Mouse (Mus musculus): ENCODE data around the gene Ablim1. TPM values are rescaled to one million over a fixed set of nuclear protein-coding genes. Genes with fewer than 3 reads are reported as not detected.

Gene Ablim1
- total RNA-seq, 2 experiments from 2014 or later: 66.9 to 79.0 TPM

GRCm38 (mm10) chr19:57164882-57165281 is 149.8 kb downstream of the Ablim1 start:
- no peak for DNase-seq (ENCODE audit: extremely low spot score in 1 of 2, low spot score in 1 of 2)

GRCm38 (mm10) chr19:57163315-57163714 is 151.4 kb downstream of the Ablim1 start:
- no peak for DNase-seq (ENCODE audit: extremely low spot score in 1 of 2, low spot score in 1 of 2)

GRCm38 (mm10) chr19:57161978-57162727 is 152.6 kb downstream of the Ablim1 start:
- no peak for DNase-seq (ENCODE audit: extremely low spot score in 1 of 2, low spot score in 1 of 2)

- DNase-seq (ENCODE audit: extremely low spot score in 1 of 2, low spot score in 1 of 2): peak in 1 of 2 experiments; percentile 49
Observed at GRCm38 (mm10) chr19:57161010-57161660, 153.6 kb downstream of the Ablim1 start.

GRCm38 (mm10) chr19:57157731-57158343 is 156.9 kb downstream of the Ablim1 start:
- no peak for DNase-seq (ENCODE audit: extremely low spot score in 1 of 2, low spot score in 1 of 2)

GRCm38 (mm10) chr19:57155121-57155884 is 159.4 kb downstream of the Ablim1 start:
- DNase-seq (ENCODE audit: extremely low spot score in 1 of 2, low spot score in 1 of 2): no peak

GRCm38 (mm10) chr19:57152357-57152756 is 162.4 kb downstream of the Ablim1 start:
- peak in 1 of 2 experiments; percentile 66 for DNase-seq (ENCODE audit: extremely low spot score in 1 of 2, low spot score in 1 of 2)

- DNase-seq (ENCODE audit: extremely low spot score in 1 of 2, low spot score in 1 of 2): no peak
Observed at GRCm38 (mm10) chr19:57151504-57151903, 163.2 kb downstream of the Ablim1 start.

- DNase-seq (ENCODE audit: extremely low spot score in 1 of 2, low spot score in 1 of 2): peak in 1 of 2 experiments; percentile 67
Observed at GRCm38 (mm10) chr19:57150275-57150674, 164.4 kb downstream of the Ablim1 start.

GRCm38 (mm10) chr19:57147746-57148145 is 167.0 kb downstream of the Ablim1 start:
- no peak for DNase-seq (ENCODE audit: extremely low spot score in 1 of 2, low spot score in 1 of 2)

- DNase-seq (ENCODE audit: extremely low spot score in 1 of 2, low spot score in 1 of 2): no peak
Observed at GRCm38 (mm10) chr19:57146936-57147335, 167.8 kb downstream of the Ablim1 start.

GRCm38 (mm10) chr19:57143646-57144045 is 171.1 kb downstream of the Ablim1 start:
- DNase-seq (ENCODE audit: extremely low spot score in 1 of 2, low spot score in 1 of 2): no peak

- no peak for DNase-seq (ENCODE audit: extremely low spot score in 1 of 2, low spot score in 1 of 2)
Observed at GRCm38 (mm10) chr19:57141756-57142461, 172.8 kb downstream of the Ablim1 start.

GRCm38 (mm10) chr19:57140874-57141273 is 173.8 kb downstream of the Ablim1 start:
- no peak for DNase-seq (ENCODE audit: extremely low spot score in 1 of 2, low spot score in 1 of 2)

GRCm38 (mm10) chr19:57140071-57140470 is 174.6 kb downstream of the Ablim1 start:
- no peak for DNase-seq (ENCODE audit: extremely low spot score in 1 of 2, low spot score in 1 of 2)

- no peak for DNase-seq (ENCODE audit: extremely low spot score in 1 of 2, low spot score in 1 of 2)
Observed at GRCm38 (mm10) chr19:57138909-57139617, 175.7 kb downstream of the Ablim1 start.

- DNase-seq (ENCODE audit: extremely low spot score in 1 of 2, low spot score in 1 of 2): no peak
Observed at GRCm38 (mm10) chr19:57138469-57138868, 176.2 kb downstream of the Ablim1 start.

- DNase-seq (ENCODE audit: extremely low spot score in 1 of 2, low spot score in 1 of 2): no peak
Observed at GRCm38 (mm10) chr19:57138045-57138444, 176.7 kb downstream of the Ablim1 start.

- DNase-seq (ENCODE audit: extremely low spot score in 1 of 2, low spot score in 1 of 2): peak in 1 of 2 experiments; percentile 61
Observed at GRCm38 (mm10) chr19:57136228-57136627, 178.5 kb downstream of the Ablim1 start.

All from layer of hippocampus, postnatal 25 days (tissue).